In genomic region chr10:4266041-4266930, GRCm38 (mm10) we compare ENCODE assay signal across 8 mouse cellular contexts. TPM values are rescaled to one million over a fixed set of nuclear protein-coding genes. Genes with fewer than 3 reads are reported as not detected.
A peak's percentile ranks its signal among the peaks of the same experiment; 100 is the strongest.
DNase-seq lines count a peak whose midpoint lies in the region; ATAC-seq lines count a peak whose summit lies in the region.

Gene Akap12 (plus strand): TSS chr10:4266380.

- WGBS in hindbrain, embryonic 13.5 days, result under 1% methylated on average over 54 of the region's 54 CpGs
- WGBS in midbrain, embryonic 10.5 days, result under 1% methylated on average over 54 of the region's 54 CpGs

- peak within 1 kb of the TSS; percentile 84 for H3K4me2 ChIP-seq in hindbrain, embryonic 13.5 days

- no peaks in the 10 kb centered on the region for H3K27me3 ChIP-seq in hindbrain, embryonic 13.5 days
- peaks cover 34% of the 10 kb centered on the region for H3K27me3 ChIP-seq in midbrain, embryonic 10.5 days (ENCODE audit: low read depth, poor library complexity, severe bottlenecking)

- peak; percentile 50 for DNase-seq in gastrocnemius, postnatal 10 days
- DNase-seq in gastrocnemius, adult 18-20 months (ENCODE audit: low spot score), result no peak
- peak; percentile 55 for DNase-seq in cerebellum, adult 9-10 months
- DNase-seq in frontal cortex, postnatal 14 days (ENCODE audit: low spot score in 2 of 2), result peak; percentile 10 to 23
- DNase-seq in left cerebral cortex, postnatal 25 days (ENCODE audit: low spot score in 2 of 2), result peak; percentile 30 to 59
- peak; percentile 67 for DNase-seq in midbrain, embryonic 10.5 days (ENCODE audit: low spot score)
- DNase-seq in spleen, postnatal 36 days (ENCODE audit: low spot score in 2 of 2), result peak; percentile 16 to 26

- peak within 1 kb of the TSS; percentile 88 for H3K27ac ChIP-seq in hindbrain, embryonic 13.5 days
- H3K27ac ChIP-seq in midbrain, embryonic 10.5 days (replicated peaks), result peak within 1 kb of the TSS; percentile 90

- peak; percentile 82 for ATAC-seq in hindbrain, embryonic 13.5 days (ENCODE audit: low FRiP score)

- intact Hi-C loops in left cerebral cortex, postnatal 25 days (cut with DNase I), result no loop called here

- peak within 1 kb of the TSS; percentile 71 for H3K4me3 ChIP-seq in hindbrain, embryonic 13.5 days
- H3K4me3 ChIP-seq in midbrain, embryonic 10.5 days, result peak within 1 kb of the TSS; percentile 83

- no peaks in the 10 kb centered on the region for H3K36me3 ChIP-seq in hindbrain, embryonic 13.5 days
- H3K36me3 ChIP-seq in midbrain, embryonic 10.5 days, result no peaks in the 10 kb centered on the region

- no peaks in the 10 kb centered on the region for H3K9me3 ChIP-seq in hindbrain, embryonic 13.5 days
- no peaks in the 10 kb centered on the region for H3K9me3 ChIP-seq in midbrain, embryonic 10.5 days (replicated peaks)

- peak within 1 kb of the TSS; percentile 88 for H3K9ac ChIP-seq in hindbrain, embryonic 13.5 days

- peaks cover 29% of the 10 kb centered on the region for H3K4me1 ChIP-seq in hindbrain, embryonic 13.5 days (replicated peaks)
- peaks cover 19% of the 10 kb centered on the region for H3K4me1 ChIP-seq in midbrain, embryonic 10.5 days

RNA-seq across cellular contexts. Expression of gene Akap12, which starts in this region (rescaled TPM):
- 10 to 100 TPM; 36.3 to 47.8 TPM for total RNA-seq in gastrocnemius, postnatal 10 days (2021)
- total RNA-seq in gastrocnemius, adult 18-20 months (2021), result 10 to 100 TPM in 1 of 2 experiments, 1 to 10 TPM in 1; 7.2 to 13.8 TPM
- polyA plus RNA-seq in hindbrain, embryonic 13.5 days (2015; fragmentation: Nextera tagmentation; extraction: Ambion mirVana), result 47.8 and 50.5 TPM in 2 replicates
- 10 to 100 TPM; 13.2 to 15.1 TPM for total RNA-seq in left cerebral cortex, postnatal 25 days (2021)
- 30.9 and 40.7 TPM in 2 replicates for polyA plus RNA-seq in midbrain, embryonic 10.5 days (2016; fragmentation: Nextera tagmentation; extraction: Ambion mirVana)
